Mouse (Mus musculus) layer of hippocampus, adult 2 months (tissue): ENCODE data around the gene Arl6ip4. TPM values are rescaled to one million over a fixed set of nuclear protein-coding genes. Genes with fewer than 3 reads are reported as not detected.

Source experiments
- DNase-seq, 2 experiments: peaks; one replicate each; pipeline ENCODE4 v3.0.0; 2022; ENCODE audit warnings: low spot score in 2 of 2
- H3K27ac ChIP-seq: fragments of 200-600 bp; 2 replicates; pipeline ENCODE4 v1.8.1; 2022
- H3K4me3 ChIP-seq: fragments of 200-600 bp; 2 replicates; pipeline ENCODE4 v1.8.1; 2022; ENCODE audit warnings: mild to moderate bottlenecking
- CTCF ChIP-seq: fragments of 200-600 bp; conservative IDR thresholded peaks from 2 replicates; pipeline ENCODE4 v1.8.1; 2022; ENCODE audit warnings: antibody characterized with exemption, mild to moderate bottlenecking, moderate library complexity
- total RNA-seq, 2 experiments: library from RNA; stranded (reverse); gene quantifications; 2 replicates each; pipeline ENCODE4 v1.2.3; 2021

The Arl6ip4 gene
- total RNA-seq, 2 experiments from 2014 or later = 49.8 to 52.2 TPM

- no peak for DNase-seq
- Histone ChIP-seq H3K4me3 (no peak overlapping the region), H3K27ac (no peak overlapping the region)
- no peak for TF ChIP-seq CTCF
These were observed 31.9 kb upstream of the Arl6ip4 start for GRCm38 (mm10) chr5:124083850-124084587.

- Histone ChIP-seq H3K27ac (no peak overlapping the region), H3K4me3 (no peak overlapping the region)
- TF ChIP-seq CTCF = peak; percentile 95
- DNase-seq = peak; percentile 78 to 90
These were observed 31.2 kb upstream of the Arl6ip4 start for GRCm38 (mm10) chr5:124084588-124085173.

DNA sequence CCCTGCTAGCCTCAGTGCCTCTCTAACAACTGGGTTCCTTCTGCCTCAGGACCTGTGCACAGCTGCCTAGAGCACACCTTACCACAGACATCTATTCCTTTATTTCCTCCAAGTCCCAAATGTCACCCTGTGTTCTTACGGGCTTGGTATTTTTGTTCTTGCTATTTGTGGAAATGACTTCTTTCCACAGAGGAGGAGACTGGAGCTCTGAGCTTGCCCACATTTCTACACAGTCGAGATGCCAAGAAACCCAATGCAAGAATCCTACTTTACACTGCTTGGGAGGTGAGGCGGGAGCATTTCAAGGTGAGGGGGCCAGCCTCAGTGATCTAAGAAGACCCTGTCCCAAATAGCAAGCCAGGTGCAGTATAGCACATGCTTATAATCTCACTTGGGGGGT lies 30.4 kb upstream of the Arl6ip4 start:
- H3K4me3 ChIP-seq = no peak overlapping the region
- DNase-seq = no peak
- no peak overlapping the region for H3K27ac ChIP-seq
- TF ChIP-seq CTCF = no peak

DNA sequence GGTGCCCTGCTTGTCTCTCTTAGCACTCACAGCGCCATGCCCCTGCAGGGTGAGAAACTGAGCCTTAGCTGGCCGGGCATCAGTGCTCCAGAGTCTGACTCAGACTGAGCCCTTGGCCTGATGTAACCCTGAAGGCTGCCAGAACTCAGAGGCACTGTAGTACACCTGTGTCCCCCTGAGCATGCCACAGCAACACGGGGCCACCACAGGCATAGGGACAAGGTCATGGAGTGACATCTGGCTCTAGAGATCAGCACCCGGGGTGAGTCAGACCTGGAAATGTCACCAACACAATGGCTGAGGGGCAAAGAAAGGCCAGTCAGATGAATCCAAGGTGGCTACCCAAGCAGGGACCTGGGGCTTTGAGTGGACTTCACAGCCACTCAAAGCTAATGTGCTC lies 29.0 kb upstream of the Arl6ip4 start:
- no peak for DNase-seq
- Histone ChIP-seq H3K4me3 (no peak overlapping the region), H3K27ac (no peak overlapping the region)
- TF ChIP-seq CTCF = no peak

- DNase-seq = no peak
- no peak overlapping the region for H3K27ac ChIP-seq
- no peak overlapping the region for H3K4me3 ChIP-seq
- TF ChIP-seq CTCF = no peak
These were observed 26.0 kb upstream of the Arl6ip4 start for GRCm38 (mm10) chr5:124089868-124090267.

DNA sequence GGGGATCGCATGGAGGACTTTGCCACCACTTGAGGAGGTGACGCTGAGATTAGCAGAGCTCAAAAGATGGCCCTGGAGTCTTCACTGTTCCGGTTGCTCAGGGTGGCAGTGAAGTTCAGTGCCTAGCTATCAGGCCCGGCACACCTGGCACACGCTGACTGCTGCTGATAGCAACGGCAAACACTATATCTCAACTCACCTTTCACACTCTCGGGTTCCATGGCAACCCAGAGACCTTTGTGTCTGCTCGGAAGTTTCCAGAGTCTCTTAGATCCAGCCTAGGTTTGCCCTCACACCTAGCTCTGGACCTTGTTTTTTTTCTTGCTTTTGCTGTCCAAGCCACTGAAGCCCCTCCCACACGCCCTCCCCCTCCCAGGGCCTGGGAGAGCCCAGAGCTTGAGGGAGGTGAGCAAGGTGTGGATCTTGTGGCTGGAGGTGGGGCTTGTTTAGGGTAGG lies 23.9 kb upstream of the Arl6ip4 start:
- no peak for TF ChIP-seq CTCF
- H3K4me3 ChIP-seq = no peak overlapping the region
- no peak overlapping the region for H3K27ac ChIP-seq
- DNase-seq = no peak

- Histone ChIP-seq H3K27ac (peak overlapping the region; percentile 83), H3K4me3 (peak overlapping the region; percentile 30)
- peak in 1 of 2 experiments; percentile 71 for DNase-seq
- no peak for TF ChIP-seq CTCF
These were observed 22.6 kb upstream of the Arl6ip4 start for GRCm38 (mm10) chr5:124093120-124093794.

- H3K27ac ChIP-seq = peak overlapping the region; percentile 83
- peak overlapping the region; percentile 30 for H3K4me3 ChIP-seq
- no peak for TF ChIP-seq CTCF
These were observed 21.9 kb upstream of the Arl6ip4 start for GRCm38 (mm10) chr5:124093852-124094604.

GRCm38 (mm10) chr5:124095077-124095581 lies 20.8 kb upstream of the Arl6ip4 start:
- peak overlapping the region; percentile 90 for H3K27ac ChIP-seq
- peak overlapping the region; percentile 93 for H3K4me3 ChIP-seq
- TF ChIP-seq CTCF = no peak
- no peak for DNase-seq

More at GRCm38 (mm10) chr5:124093852-124094604, 21.9 kb upstream of the Arl6ip4 start:
- DNase-seq = no peak

DNA sequence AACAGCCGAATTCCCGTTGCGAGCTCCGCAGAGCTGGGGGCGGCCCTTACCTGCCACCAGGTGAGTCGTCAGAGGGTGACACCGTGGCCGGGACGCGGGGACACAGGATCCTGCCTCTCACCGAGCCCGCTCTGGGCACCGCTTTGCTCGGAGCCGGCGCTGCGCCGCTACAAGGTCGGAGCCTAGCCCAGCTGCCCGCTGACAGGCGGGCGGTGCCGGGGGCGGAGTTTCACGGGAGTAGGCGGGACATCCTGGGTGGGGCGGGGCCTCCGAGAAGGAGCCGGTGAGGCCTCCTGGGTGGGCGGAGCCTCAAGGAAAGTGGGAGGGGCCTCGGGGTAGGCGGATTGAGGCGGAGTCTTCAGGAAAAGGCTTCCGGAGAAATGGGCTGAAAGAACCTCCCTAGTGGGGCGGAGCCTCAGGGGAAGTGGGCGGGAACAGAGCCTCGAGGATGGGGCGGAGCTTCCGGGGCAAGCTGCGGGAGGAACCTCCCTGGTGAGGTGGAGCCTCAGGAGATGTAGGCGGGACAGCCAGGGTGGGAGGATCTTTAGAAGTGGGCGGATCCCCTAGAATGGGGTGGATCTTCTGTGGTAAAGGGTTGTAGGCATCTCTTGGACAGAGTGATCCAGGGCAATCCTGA lies 20.2 kb upstream of the Arl6ip4 start, which contains the start of gene Abcb9:
Abcb9 (minus strand) TSS at position 203 of the 637 bp plus-strand sequence.
- peak; percentile 96 to 97 for DNase-seq
- H3K27ac ChIP-seq = peak within 1 kb of the TSS; percentile 90
- no peak for TF ChIP-seq CTCF

GRCm38 (mm10) chr5:124098923-124099322 lies 17.0 kb upstream of the Arl6ip4 start:
- no peak overlapping the region for H3K4me3 ChIP-seq
- TF ChIP-seq CTCF = no peak
- DNase-seq = no peak

More for the DNA sequence above, 20.2 kb upstream of the Arl6ip4 start, which contains the start of gene Abcb9:
- peak within 1 kb of the TSS; percentile 93 for H3K4me3 ChIP-seq

More at GRCm38 (mm10) chr5:124098923-124099322, 17.0 kb upstream of the Arl6ip4 start:
- H3K27ac ChIP-seq = no peak overlapping the region
